Mouse (Mus musculus) midbrain, embryonic 11.5 days (tissue): Measurements from ENCODE around the gene Tomm6. TPM values are rescaled to one million over a fixed set of nuclear protein-coding genes. Genes with fewer than 3 reads are reported as not detected.
A peak's percentile ranks its signal among the peaks of the same experiment; 100 is the strongest.

Source experiments
- ATAC-seq: fragments of 200-750 bp; cut with Nextera tagmentation; 2 replicates; pipeline ENCODE4 v1.8.0; 2017; ENCODE audit warnings: moderate TSS enrichment, moderate library complexity; ENCODE audit not compliant: low FRiP score
- DNase-seq: peaks from one replicate; pipeline ENCODE4 v3.0.0; 2015; ENCODE audit warnings: low spot score; ENCODE audit errors: missing footprints
- H3K27ac ChIP-seq: fragments of 300-500 bp; sonication (generic); 2 replicates; pipeline ENCODE4 v1.5.1; 2014; ENCODE audit warnings: low read depth, low read length
- H3K27me3 ChIP-seq: fragments of 300-500 bp; sonication (generic); 2 replicates; pipeline ENCODE4 v1.6.1; 2014; ENCODE audit warnings: mild to moderate bottlenecking, low read length, moderate library complexity, mixed read lengths; ENCODE audit not compliant: control insufficient read depth, insufficient read depth
- H3K36me3 ChIP-seq: fragments of 300-500 bp; sonication (generic); 2 replicates; pipeline ENCODE4 v1.6.1; 2014; ENCODE audit warnings: mild to moderate bottlenecking, low read length, moderate library complexity, mixed read lengths; ENCODE audit not compliant: control insufficient read depth, insufficient read depth
- H3K4me1 ChIP-seq: fragments of 300-500 bp; sonication (generic); 2 replicates; pipeline ENCODE4 v1.6.1; 2014; ENCODE audit warnings: low read length; ENCODE audit not compliant: control insufficient read depth, insufficient read depth
- H3K4me2 ChIP-seq: fragments of 300-500 bp; sonication (generic); 2 replicates; pipeline ENCODE4 v1.6.1; 2014; ENCODE audit warnings: mild to moderate bottlenecking, moderate library complexity
- H3K4me3 ChIP-seq: fragments of 300-500 bp; sonication (generic); 2 replicates; pipeline ENCODE4 v1.5.1; 2014; ENCODE audit warnings: low read depth, low read length
- H3K9ac ChIP-seq: fragments of 300-500 bp; sonication (generic); 2 replicates; pipeline ENCODE4 v1.6.1; 2014; ENCODE audit warnings: low read length
- H3K9me3 ChIP-seq: fragments of 300-500 bp; sonication (generic); 2 replicates; pipeline ENCODE4 v1.6.1; 2016; ENCODE audit warnings: low read length; ENCODE audit not compliant: control insufficient read depth
- WGBS: fragments of 180-500 bp; shearing (Covaris S2); extraction: QIAGEN DNeasy Blood & Tissue Kit; methylation state at CpG from one replicate; pipeline ENCODE4 v1.1.7; 2014; 5-methylcytosine and 5-hydroxymethylcytosine counted together
- polyA plus RNA-seq: library from polyadenylated mRNA; unstranded; fragments of >200 nt; fragmentation: Nextera tagmentation; extraction: Ambion mirVana; gene quantifications from 2 replicates; pipeline ENCODE4 v1.2.1, GENCODE M21; 2014

Tomm6 gene
- polyA plus RNA-seq, 1 experiment from 2014 or later = 375 TPM

GRCm38 (mm10) chr17:47712889-47713571, 24.8 kb upstream of the Tomm6 start:
- H3K36me3 ChIP-seq = no peaks in the 10 kb centered on the region
- DNase-seq (no peak), ATAC-seq (no peak)
- H3K4me3 ChIP-seq = no peak overlapping the region
- H3K27ac ChIP-seq = no peak overlapping the region
- H3K27me3 ChIP-seq = no peaks in the 10 kb centered on the region
- 43% methylated on average over 13 of the region's 22 CpGs for WGBS
- no peaks in the 10 kb centered on the region for H3K4me1 ChIP-seq
- no peaks in the 10 kb centered on the region for H3K9me3 ChIP-seq
- H3K9ac ChIP-seq = no peak overlapping the region
- no peak overlapping the region for H3K4me2 ChIP-seq

- H3K4me3 ChIP-seq = no peak overlapping the region
- H3K27ac ChIP-seq = no peak overlapping the region
- H3K36me3 ChIP-seq = no peaks in the 10 kb centered on the region
- no peaks in the 10 kb centered on the region for H3K4me1 ChIP-seq
- no peak overlapping the region for H3K9ac ChIP-seq
- ATAC-seq (no peak), DNase-seq (no peak)
- WGBS = 70% methylated on average over 6 of the region's 6 CpGs
- H3K27me3 ChIP-seq = no peaks in the 10 kb centered on the region
- H3K9me3 ChIP-seq = no peaks in the 10 kb centered on the region
- no peak overlapping the region for H3K4me2 ChIP-seq
Observed at GRCm38 (mm10) chr17:47711883-47712282, 23.7 kb upstream of the Tomm6 start.

GRCm38 (mm10) chr17:47710036-47710435, 21.9 kb upstream of the Tomm6 start:
- Histone ChIP-seq H3K36me3 (no peaks in the 10 kb centered on the region), H3K4me3 (no peak overlapping the region), H3K4me1 (no peaks in the 10 kb centered on the region), H3K27me3 (no peaks in the 10 kb centered on the region), H3K27ac (no peak overlapping the region), H3K9me3 (no peaks in the 10 kb centered on the region), H3K9ac (no peak overlapping the region), H3K4me2 (no peak overlapping the region)
- ATAC-seq (no peak), DNase-seq (no peak)
- 77% methylated on average over 3 of the region's 3 CpGs for WGBS

GRCm38 (mm10) chr17:47708972-47709371, 20.8 kb upstream of the Tomm6 start:
- 88% methylated on average over 4 of the region's 4 CpGs for WGBS
- no peak overlapping the region for H3K9ac ChIP-seq

GRCm38 (mm10) chr17:47707961-47708360, 19.8 kb upstream of the Tomm6 start:
- no peaks in the 10 kb centered on the region for H3K4me1 ChIP-seq
- no peak overlapping the region for H3K4me2 ChIP-seq
- no peak overlapping the region for H3K27ac ChIP-seq
- DNase-seq (no peak), ATAC-seq (no peak)
- H3K4me3 ChIP-seq = no peak overlapping the region
- 87% methylated on average over 3 of the region's 3 CpGs for WGBS
- H3K9ac ChIP-seq = no peak overlapping the region
- peaks cover 6% of the 10 kb centered on the region; the same call in 1 of the 2 replicates for H3K27me3 ChIP-seq
- H3K36me3 ChIP-seq = no peaks in the 10 kb centered on the region
- no peaks in the 10 kb centered on the region for H3K9me3 ChIP-seq

More at GRCm38 (mm10) chr17:47708972-47709371, 20.8 kb upstream of the Tomm6 start:
- Histone ChIP-seq H3K27me3 (no peaks in the 10 kb centered on the region), H3K4me1 (no peaks in the 10 kb centered on the region), H3K27ac (no peak overlapping the region), H3K4me3 (no peak overlapping the region), H3K9me3 (no peaks in the 10 kb centered on the region), H3K4me2 (no peak overlapping the region), H3K36me3 (no peaks in the 10 kb centered on the region)
- DNase-seq = no peak
- no peak for ATAC-seq

GRCm38 (mm10) chr17:47706196-47706595, 18.0 kb upstream of the Tomm6 start:
- Histone ChIP-seq H3K4me1 (no peaks in the 10 kb centered on the region), H3K9me3 (no peaks in the 10 kb centered on the region), H3K27me3 (peaks cover 8% of the 10 kb centered on the region; the same call in 1 of the 2 replicates), H3K27ac (no peak overlapping the region), H3K36me3 (0 out of 2 replicates have a peak, but pooled peaks cover 7% of the 10 kb centered on the region), H3K4me3 (no peak overlapping the region), H3K9ac (no peak overlapping the region), H3K4me2 (no peak overlapping the region)
- WGBS = 75% methylated on average over 1 of the region's 1 CpGs
- no peak for ATAC-seq
- DNase-seq = no peak

DNA sequence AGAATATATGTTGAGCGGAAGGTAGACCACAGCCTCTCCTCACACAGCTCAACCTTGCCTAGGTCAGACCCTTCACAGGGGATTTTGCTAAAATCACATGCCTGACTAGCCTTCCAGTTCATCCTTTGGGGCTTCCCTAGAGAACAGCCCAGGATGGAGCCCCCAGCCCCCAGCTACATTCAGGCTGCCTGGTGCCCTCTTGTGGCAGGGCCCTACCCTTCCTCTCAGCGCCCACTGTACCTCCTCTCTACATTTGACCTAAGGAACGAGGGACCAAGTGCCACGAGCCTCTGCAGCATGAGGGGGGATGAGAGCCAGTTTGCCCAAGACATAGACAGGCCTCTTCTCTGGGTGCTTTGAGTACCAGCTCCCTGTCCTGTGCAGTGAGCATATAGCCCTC, 16.5 kb upstream of the Tomm6 start:
- no peaks in the 10 kb centered on the region for H3K9me3 ChIP-seq
- H3K36me3 ChIP-seq = peaks cover 7% of the 10 kb centered on the region; the same call in 1 of the 2 replicates
- no peak overlapping the region for H3K9ac ChIP-seq
- no peak overlapping the region for H3K4me2 ChIP-seq
- H3K27ac ChIP-seq = no peak overlapping the region
- peaks cover 8% of the 10 kb centered on the region; the same call in 1 of the 2 replicates for H3K27me3 ChIP-seq
- 81% methylated on average over 4 of the region's 4 CpGs for WGBS
- H3K4me3 ChIP-seq = no peak overlapping the region
- DNase-seq = no peak
- no peaks in the 10 kb centered on the region for H3K4me1 ChIP-seq
- ATAC-seq = no peak

DNA sequence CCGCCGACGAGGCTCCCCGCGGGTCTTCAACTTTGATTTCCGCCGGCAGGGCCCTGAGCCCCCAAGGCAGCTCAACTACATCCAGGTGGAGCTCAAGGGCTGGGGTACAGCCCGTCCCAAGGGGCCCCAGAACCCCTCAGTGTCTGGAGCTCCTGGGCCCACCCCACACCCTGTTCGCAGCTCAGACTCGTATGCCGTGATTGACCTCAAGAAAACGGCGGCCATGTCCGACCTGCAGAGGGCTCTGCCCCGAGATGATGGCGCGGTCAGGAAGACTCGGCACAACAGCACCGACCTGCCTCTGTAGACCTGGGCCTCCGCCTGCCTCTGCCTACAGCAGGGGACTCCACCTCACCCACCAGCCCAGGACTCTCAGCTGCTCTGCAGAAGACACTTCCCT, 15.4 kb upstream of the Tomm6 start:
- peak; percentile 84 for DNase-seq

GRCm38 (mm10) chr17:47702548-47703345, 14.6 kb upstream of the Tomm6 start:
- H3K9ac ChIP-seq = no peak overlapping the region
- H3K36me3 ChIP-seq = peaks cover 7% of the 10 kb centered on the region; the same call in 1 of the 2 replicates
- no peak for DNase-seq
- no peak overlapping the region for H3K4me3 ChIP-seq
- H3K27me3 ChIP-seq = peaks cover 8% of the 10 kb centered on the region; the same call in 1 of the 2 replicates
- 53% methylated on average over 28 of the region's 28 CpGs for WGBS
- no peak overlapping the region for H3K4me2 ChIP-seq
- H3K4me1 ChIP-seq = no peaks in the 10 kb centered on the region
- H3K9me3 ChIP-seq = no peaks in the 10 kb centered on the region
- no peak overlapping the region for H3K27ac ChIP-seq
- no peak; the same call in 1 of the 2 replicates for ATAC-seq

More for the DNA sequence above, 15.4 kb upstream of the Tomm6 start:
- Histone ChIP-seq H3K27me3 (peaks cover 8% of the 10 kb centered on the region; the same call in 1 of the 2 replicates), H3K4me2 (no peak overlapping the region), H3K4me1 (no peaks in the 10 kb centered on the region), H3K36me3 (peaks cover 7% of the 10 kb centered on the region; the same call in 1 of the 2 replicates), H3K9ac (no peak overlapping the region), H3K27ac (no peak overlapping the region), H3K4me3 (no peak overlapping the region), H3K9me3 (no peaks in the 10 kb centered on the region)
- WGBS = 30% methylated on average over 20 of the region's 20 CpGs
- no peak for ATAC-seq
